Mouse (Mus musculus) embryo, embryonic 10 days (tissue): ENCODE measurements at regions not wholly inside any gene's neighbourhood (a gene's known extent, or its start where the extent isn't known, plus 50 kb on each side); places are given as distances from the start of the nearest gene placed in this dataset.

Source experiments
- DNase-seq: peaks from one replicate; pipeline ENCODE4 v3.0.0-alpha.2; 2015; ENCODE audit warnings: low spot score

- DNase-seq, result no peak
Measured at GRCm38 (mm10) chr8:25463532-25463931, 639.4 kb upstream of the Adam5 start.

- DNase-seq, result no peak
Measured at GRCm38 (mm10) chr8:25462492-25462891, 638.3 kb upstream of the Adam5 start.

- DNase-seq, result no peak
Measured at GRCm38 (mm10) chr8:25455644-25456043, 631.5 kb upstream of the Adam5 start.

GRCm38 (mm10) chr8:25454972-25455371, 630.8 kb upstream of the Adam5 start:
- no peak for DNase-seq

GRCm38 (mm10) chr8:25453826-25454225, 629.7 kb upstream of the Adam5 start:
- DNase-seq, result no peak

GRCm38 (mm10) chr8:25450544-25450943, 626.4 kb upstream of the Adam5 start:
- no peak for DNase-seq

- no peak for DNase-seq
Measured at GRCm38 (mm10) chr8:25449590-25449989, 625.4 kb upstream of the Adam5 start.

GRCm38 (mm10) chr8:25447900-25448299, 623.7 kb upstream of the Adam5 start:
- DNase-seq, result no peak

GRCm38 (mm10) chr8:25445968-25446367, 621.8 kb upstream of the Adam5 start:
- DNase-seq, result no peak

GRCm38 (mm10) chr8:25445054-25445453, 620.9 kb upstream of the Adam5 start:
- no peak for DNase-seq

- DNase-seq, result no peak
Measured at GRCm38 (mm10) chr8:25443552-25443951, 619.4 kb upstream of the Adam5 start.

GRCm38 (mm10) chr8:25441057-25441441, 616.9 kb upstream of the Adam5 start:
- no peak for DNase-seq

- no peak for DNase-seq
Measured at GRCm38 (mm10) chr8:25440391-25441056, 616.4 kb upstream of the Adam5 start.

GRCm38 (mm10) chr8:25439971-25440370, 615.8 kb upstream of the Adam5 start:
- no peak for DNase-seq

GRCm38 (mm10) chr8:25438021-25438620, 614.0 kb upstream of the Adam5 start:
- no peak for DNase-seq

GRCm38 (mm10) chr8:25437178-25437577, 613.0 kb upstream of the Adam5 start:
- DNase-seq, result no peak

GRCm38 (mm10) chr8:25430552-25430951, 606.4 kb upstream of the Adam5 start:
- DNase-seq, result peak; percentile 22

GRCm38 (mm10) chr8:25429846-25430482, 605.8 kb upstream of the Adam5 start:
- peak; percentile 41 for DNase-seq

- DNase-seq, result no peak
Measured at GRCm38 (mm10) chr8:25428761-25429160, 604.6 kb upstream of the Adam5 start.

- DNase-seq, result no peak
Measured at GRCm38 (mm10) chr8:25426207-25426606, 602.0 kb upstream of the Adam5 start.

- no peak for DNase-seq
Measured at GRCm38 (mm10) chr8:25421478-25421877, 597.3 kb upstream of the Adam5 start.

- no peak for DNase-seq
Measured at GRCm38 (mm10) chr8:25410536-25410935, 586.4 kb upstream of the Adam5 start.

- DNase-seq, result no peak
Measured at GRCm38 (mm10) chr8:25407862-25408261, 583.7 kb upstream of the Adam5 start.
